Mouse (Mus musculus): ENCODE measurements at regions not wholly inside any gene's neighbourhood (a gene's known extent, or its start where the extent isn't known, plus 50 kb on each side); places are given as distances from the start of the nearest gene placed in this dataset.

DNA sequence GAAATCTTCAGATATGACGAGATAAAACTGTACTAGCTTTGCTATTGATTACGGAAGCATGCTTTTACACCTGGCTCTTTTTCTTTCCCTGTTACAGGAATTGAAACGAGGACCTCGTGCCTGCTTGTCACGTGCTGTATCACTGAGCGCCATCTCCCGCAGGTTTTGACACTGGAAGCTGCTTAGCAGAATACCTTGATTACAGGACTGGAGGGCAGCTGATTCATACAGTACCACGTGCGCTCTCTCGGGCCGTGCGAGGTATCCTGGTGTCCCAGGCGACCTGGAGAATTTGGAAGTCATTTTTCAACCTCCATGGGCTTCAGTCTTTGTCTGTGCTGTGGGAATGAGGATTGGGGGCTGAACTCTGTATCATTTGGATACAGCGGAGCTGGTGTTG is 81.5 kb downstream of the Rpl14 start:
- TF ChIP-seq GATA1 (IDR thresholded peaks at IDR 0.05; ENCODE audit: low read depth, low read length) (no peak), EP300 (IDR thresholded peaks at IDR 0.05; ENCODE audit: low read depth in 1 of 2, low read length in 2 of 2) (no peak), CHD2 (IDR thresholded peaks at IDR 0.05; ENCODE audit: low read length) (no peak), CTCF (IDR thresholded peaks at IDR 0.05 in 2 of 3, conservative IDR thresholded peaks at IDR 0.05 in 1 of 3; ENCODE audit: control insufficient read depth in 1 of 3, insufficient read depth in 1 of 3, low read depth in 2 of 3, low read length in 3 of 3, poor library complexity in 1 of 3, severe bottlenecking in 1 of 3) (no peak), TCF12 (IDR thresholded peaks at IDR 0.05; ENCODE audit: low read depth, low read length) (no peak), MAZ (IDR thresholded peaks at IDR 0.05; ENCODE audit: low read depth, low read length) (no peak), ZNF384 (IDR thresholded peaks at IDR 0.05; ENCODE audit: low read depth, low read length) (no peak), POLR2A (IDR thresholded peaks at IDR 0.05; ENCODE audit: control insufficient read depth in 1 of 2, insufficient read depth in 1 of 2, low read depth in 1 of 2, low read length in 2 of 2, poor library complexity in 1 of 2) (no peak)
